Mouse (Mus musculus) intestine, embryonic 16.5 days (tissue): Measurements from ENCODE around the gene Pgghg. TPM values are rescaled to one million over a fixed set of nuclear protein-coding genes. Genes with fewer than 3 reads are reported as not detected.

Experiments used
- ATAC-seq: fragments of 200-750 bp; cut with Nextera tagmentation; 2 replicates; pipeline ENCODE4 v1.8.0; 2017; ENCODE audit warnings: moderate TSS enrichment, moderate library complexity
- H3K27ac ChIP-seq: fragments of 300-500 bp; sonication (generic); 2 replicates; pipeline ENCODE4 v1.5.1; 2014; ENCODE audit warnings: mild to moderate bottlenecking, low read length
- H3K27me3 ChIP-seq: fragments of 300-500 bp; sonication (generic); replicated peaks from 2 replicates; pipeline ENCODE4 v1.6.1; 2014; ENCODE audit warnings: low read length, control low read depth, mixed read lengths; ENCODE audit not compliant: control insufficient read depth, insufficient read depth
- H3K36me3 ChIP-seq: fragments of 300-500 bp; sonication (generic); 2 replicates; pipeline ENCODE4 v1.6.1; 2014; ENCODE audit warnings: low read length, control low read depth; ENCODE audit not compliant: control insufficient read depth, insufficient read depth
- H3K4me1 ChIP-seq: fragments of 300-500 bp; sonication (generic); 2 replicates; pipeline ENCODE4 v1.6.1; 2014; ENCODE audit warnings: low read length, control low read depth, mixed read lengths; ENCODE audit not compliant: control insufficient read depth, insufficient read depth
- H3K4me2 ChIP-seq: fragments of 300-500 bp; sonication (generic); 2 replicates; pipeline ENCODE4 v1.6.1; 2014; ENCODE audit warnings: low read depth, low read length, control low read depth
- H3K4me3 ChIP-seq: fragments of 300-500 bp; sonication (generic); 2 replicates; pipeline ENCODE4 v1.5.1; 2014; ENCODE audit warnings: mild to moderate bottlenecking, low read length
- H3K9ac ChIP-seq: fragments of 300-500 bp; sonication (generic); 2 replicates; pipeline ENCODE4 v1.6.1; 2014; ENCODE audit warnings: low read depth, low read length
- H3K9me3 ChIP-seq: fragments of 300-500 bp; sonication (generic); 2 replicates; pipeline ENCODE4 v1.6.1; 2016; ENCODE audit warnings: low read length, control low read depth; ENCODE audit not compliant: control insufficient read depth
- WGBS: fragments of 180-500 bp; shearing (Covaris S2); extraction: QIAGEN DNeasy Blood & Tissue Kit; methylation state at CpG from one replicate; pipeline ENCODE4 v1.1.7; 2014; 5-methylcytosine and 5-hydroxymethylcytosine counted together
- polyA plus RNA-seq: library from polyadenylated mRNA; unstranded; fragments of >200 nt; fragmentation: Nextera tagmentation; extraction: Ambion mirVana; gene quantifications from 2 replicates; pipeline ENCODE4 v1.2.1, GENCODE M21; 2015

Gene Pgghg
- polyA plus RNA-seq, 1 experiment from 2014 or later = 23.6 TPM

DNA sequence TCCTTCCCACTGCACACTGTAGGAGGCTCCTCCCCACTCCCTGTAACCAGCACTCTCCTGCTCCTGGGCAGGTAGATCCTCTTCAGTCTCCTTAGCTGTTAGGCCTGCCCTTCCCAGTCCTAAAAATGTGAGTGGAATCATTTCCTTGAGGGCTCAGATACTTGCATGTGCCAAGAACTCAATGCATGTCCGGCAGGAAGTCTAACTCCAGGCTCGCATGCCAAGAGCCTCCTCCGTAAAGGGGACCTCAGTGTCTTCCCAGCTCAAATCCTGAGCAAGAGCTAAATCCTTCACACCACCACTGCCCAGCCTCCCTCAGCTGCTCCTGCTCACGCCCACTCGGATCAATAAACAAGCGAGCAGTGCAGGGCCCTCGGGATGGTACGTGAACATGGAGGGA, 9.9 kb downstream of the Pgghg start:
- Histone ChIP-seq H3K4me3 (no peak overlapping the region), H3K36me3 (peaks cover 16% of the 10 kb centered on the region), H3K9me3 (no peaks in the 10 kb centered on the region), H3K4me1 (peaks cover 40% of the 10 kb centered on the region), H3K4me2 (no peak overlapping the region; the same call in 1 of the 2 replicates), H3K27me3 (no peaks in the 10 kb centered on the region), H3K9ac (peak overlapping the region; percentile 54; the same call in 1 of the 2 replicates), H3K27ac (peak overlapping the region; percentile 68)
- WGBS = 29% methylated on average over 8 of the region's 8 CpGs
- ATAC-seq = no peak

DNA sequence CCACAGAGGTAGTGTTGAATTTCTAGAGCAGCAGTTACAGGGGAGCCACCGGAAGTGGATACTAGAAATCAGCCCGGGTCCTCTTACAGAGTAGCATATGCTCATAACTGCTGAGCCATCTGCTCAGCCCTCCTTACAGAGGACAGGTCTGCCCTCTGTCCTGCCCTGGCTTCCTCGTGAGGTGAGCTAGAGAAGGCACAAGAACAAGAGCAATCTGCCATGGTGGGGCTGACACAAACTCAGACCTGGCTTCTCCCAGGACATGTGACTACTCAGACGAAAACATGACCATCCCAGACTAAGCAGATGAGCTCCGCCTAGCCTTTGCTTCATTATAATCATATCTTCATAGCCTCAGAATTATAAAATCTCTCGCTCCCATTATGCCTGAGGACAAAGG, 10.6 kb downstream of the Pgghg start:
- no peak overlapping the region for H3K9ac ChIP-seq
- H3K4me1 ChIP-seq = peaks cover 47% of the 10 kb centered on the region
- no peaks in the 10 kb centered on the region for H3K9me3 ChIP-seq
- 67% methylated on average over 6 of the region's 6 CpGs for whole genome bisulfite sequencing
- H3K36me3 ChIP-seq = peaks cover 15% of the 10 kb centered on the region
- no peaks in the 10 kb centered on the region for H3K27me3 ChIP-seq
- H3K4me2 ChIP-seq = no peak overlapping the region
- H3K27ac ChIP-seq = no peak overlapping the region
- no peak for ATAC-seq
- no peak overlapping the region for H3K4me3 ChIP-seq

DNA sequence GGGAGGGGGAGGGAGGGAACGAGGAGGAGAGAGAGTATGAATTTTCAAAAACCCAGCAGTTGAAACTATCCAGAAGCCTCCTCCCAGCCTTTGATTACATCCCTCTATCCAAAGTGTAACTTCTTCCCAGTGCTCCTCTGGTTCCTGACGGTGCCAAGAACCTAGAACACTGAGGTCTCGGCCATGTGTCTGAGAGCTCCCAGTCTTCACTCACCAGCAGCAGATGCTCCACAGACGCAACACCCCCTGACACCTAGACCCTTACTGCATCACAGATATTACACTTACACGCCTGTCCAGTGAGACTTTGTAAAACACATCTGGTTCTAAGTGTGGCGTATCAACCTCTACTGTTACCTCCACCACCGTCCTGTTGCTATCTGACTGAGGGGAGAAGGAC, 11.2 kb downstream of the Pgghg start:
- ATAC-seq = no peak
- no peak overlapping the region for H3K27ac ChIP-seq
- no peak overlapping the region for H3K9ac ChIP-seq
- H3K9me3 ChIP-seq = no peaks in the 10 kb centered on the region
- H3K36me3 ChIP-seq = peaks cover 15% of the 10 kb centered on the region
- no peaks in the 10 kb centered on the region for H3K27me3 ChIP-seq
- H3K4me2 ChIP-seq = no peak overlapping the region
- peaks cover 52% of the 10 kb centered on the region for H3K4me1 ChIP-seq
- 64% methylated on average over 7 of the region's 7 CpGs for WGBS
- no peak overlapping the region for H3K4me3 ChIP-seq

DNA sequence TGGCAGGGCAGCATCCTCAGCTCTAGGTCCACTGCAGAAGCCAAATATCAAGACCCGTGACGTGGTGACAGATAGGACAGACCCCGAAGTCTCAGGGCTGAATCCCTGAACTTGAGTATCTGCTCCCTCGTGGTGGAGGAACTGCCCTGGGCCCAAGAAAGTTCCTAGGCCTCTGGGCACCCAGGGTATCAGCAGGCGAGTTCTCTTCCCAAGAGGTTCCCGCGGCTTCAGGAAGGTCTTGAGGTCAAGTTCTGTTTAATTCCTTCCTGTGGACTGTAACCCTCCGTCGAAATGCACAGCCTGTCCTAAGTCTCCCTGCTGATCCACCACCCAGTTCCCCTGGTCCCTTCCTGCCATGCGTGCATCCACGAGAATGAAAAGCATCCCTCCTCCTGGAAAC, 11.9 kb downstream of the Pgghg start:
- Histone ChIP-seq H3K9ac (no peak overlapping the region), H3K9me3 (no peaks in the 10 kb centered on the region), H3K4me2 (peak overlapping the region; percentile 90), H3K4me1 (peaks cover 52% of the 10 kb centered on the region), H3K36me3 (peaks cover 9% of the 10 kb centered on the region), H3K27me3 (no peaks in the 10 kb centered on the region), H3K4me3 (peak overlapping the region; percentile 63; the same call in 1 of the 2 replicates), H3K27ac (no peak overlapping the region)
- WGBS = 64% methylated on average over 11 of the region's 11 CpGs
- ATAC-seq = no peak

DNA sequence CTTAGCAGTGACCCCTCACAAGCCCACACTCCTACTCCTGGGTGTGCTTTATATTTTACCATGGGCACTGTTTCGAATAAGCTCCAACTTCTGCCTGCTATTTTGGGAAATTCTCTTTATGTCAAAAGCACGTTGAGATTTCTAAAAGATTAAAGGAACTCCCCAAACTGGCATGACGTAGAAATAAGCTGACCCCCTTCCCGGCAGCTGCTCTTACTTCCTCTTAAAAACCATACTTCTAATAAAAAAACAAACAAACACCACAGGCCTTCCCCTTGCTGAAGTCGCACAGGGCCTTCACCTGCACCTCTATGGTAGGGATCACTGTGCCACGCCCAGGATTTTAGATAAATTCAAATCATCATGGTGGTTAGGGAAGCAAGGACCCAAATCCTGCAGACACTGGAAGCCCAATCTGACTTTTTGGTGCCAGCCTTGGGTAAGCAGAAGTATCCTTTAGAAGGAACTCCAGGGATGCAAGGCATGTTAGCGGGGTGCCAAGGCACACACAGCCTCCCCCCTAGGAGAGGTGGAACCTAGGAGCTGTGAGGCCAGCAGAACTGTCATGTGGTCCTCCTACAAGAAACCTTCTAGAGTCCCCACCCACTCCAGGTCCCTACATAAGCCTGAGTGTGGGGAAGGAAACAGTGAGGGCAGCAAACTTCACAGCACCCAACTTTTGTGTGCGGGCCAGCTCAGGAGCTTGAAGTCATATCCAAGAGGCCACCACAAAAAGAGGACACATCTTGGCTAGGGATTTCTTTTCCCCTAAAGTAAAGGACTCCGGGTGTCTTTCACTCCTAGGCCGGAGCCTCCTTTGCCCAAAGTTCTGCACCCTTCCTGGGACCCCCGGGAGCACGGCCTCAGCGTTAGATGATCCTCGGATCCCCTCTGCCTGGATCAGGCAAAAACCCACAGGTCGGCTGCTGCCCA, 12.9 kb downstream of the Pgghg start:
- H3K4me3 ChIP-seq = peak overlapping the region; percentile 63
- H3K27ac ChIP-seq = peak overlapping the region; percentile 51
- H3K9ac ChIP-seq = peak overlapping the region; percentile 77
- no peaks in the 10 kb centered on the region for H3K9me3 ChIP-seq
- no peaks in the 10 kb centered on the region for H3K27me3 ChIP-seq
- H3K4me1 ChIP-seq = peaks cover 52% of the 10 kb centered on the region
- ATAC-seq = no peak
- H3K36me3 ChIP-seq = 0 out of 2 replicates have a peak, but pooled peaks cover 6% of the 10 kb centered on the region
- peak overlapping the region; percentile 90 for H3K4me2 ChIP-seq
- WGBS = 45% methylated on average over 15 of the region's 15 CpGs

DNA sequence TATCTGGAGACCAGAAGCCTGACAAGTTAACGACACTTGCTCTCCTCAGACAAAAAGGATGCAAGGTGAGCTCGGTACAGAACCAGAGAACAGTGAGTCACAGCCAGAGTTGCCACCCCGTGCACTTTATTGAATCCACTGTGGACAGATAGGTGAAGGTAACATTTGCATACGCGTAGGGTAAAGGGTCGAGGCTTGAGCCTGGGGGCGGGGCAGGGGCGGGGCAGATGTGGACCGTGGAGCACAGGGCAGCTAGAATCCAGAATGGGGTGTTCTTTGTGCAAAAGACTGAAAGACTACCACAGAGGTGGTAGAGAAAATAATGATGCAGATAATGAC, 13.5 kb downstream of the Pgghg start:
- H3K9ac ChIP-seq = peak overlapping the region; percentile 77
- H3K9me3 ChIP-seq = no peaks in the 10 kb centered on the region
- 0 out of 2 replicates have a peak, but pooled peaks cover 3% of the 10 kb centered on the region for H3K36me3 ChIP-seq
- peaks cover 48% of the 10 kb centered on the region for H3K4me1 ChIP-seq
- H3K27me3 ChIP-seq = no peaks in the 10 kb centered on the region
- peak overlapping the region; percentile 90 for H3K4me2 ChIP-seq
- H3K27ac ChIP-seq = peak overlapping the region; percentile 97
- WGBS = 4% methylated on average over 9 of the region's 9 CpGs
- peak; percentile 36 for ATAC-seq
- peak overlapping the region; percentile 63 for H3K4me3 ChIP-seq

DNA sequence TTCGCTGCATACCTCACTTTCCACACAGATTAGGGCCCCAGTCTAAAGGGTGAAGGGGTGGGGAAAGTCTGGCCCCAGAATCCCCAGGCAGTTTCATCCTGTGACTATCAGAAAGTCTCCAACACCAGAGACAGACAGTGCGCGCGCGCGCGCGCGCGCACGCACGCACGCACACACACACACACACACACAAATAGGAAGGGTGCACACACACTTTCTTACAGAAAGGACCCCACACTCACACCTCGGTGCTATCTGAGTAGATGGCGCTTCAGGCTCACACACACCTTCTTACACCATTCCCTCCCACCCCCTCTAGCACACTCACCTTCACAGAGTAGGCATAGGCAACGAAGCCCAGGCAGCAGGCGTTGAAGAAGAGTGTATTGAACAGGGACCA, 14.2 kb downstream of the Pgghg start:
- H3K9me3 ChIP-seq = no peaks in the 10 kb centered on the region
- H3K27ac ChIP-seq = peak overlapping the region; percentile 97
- ATAC-seq = peak; percentile 43
- H3K36me3 ChIP-seq = no peaks in the 10 kb centered on the region
- H3K4me1 ChIP-seq = peaks cover 46% of the 10 kb centered on the region
- 4% methylated on average over 17 of the region's 17 CpGs for WGBS
- H3K9ac ChIP-seq = peak overlapping the region; percentile 77
- H3K4me2 ChIP-seq = peak overlapping the region; percentile 90
- peak overlapping the region; percentile 63 for H3K4me3 ChIP-seq
- H3K27me3 ChIP-seq = no peaks in the 10 kb centered on the region

DNA sequence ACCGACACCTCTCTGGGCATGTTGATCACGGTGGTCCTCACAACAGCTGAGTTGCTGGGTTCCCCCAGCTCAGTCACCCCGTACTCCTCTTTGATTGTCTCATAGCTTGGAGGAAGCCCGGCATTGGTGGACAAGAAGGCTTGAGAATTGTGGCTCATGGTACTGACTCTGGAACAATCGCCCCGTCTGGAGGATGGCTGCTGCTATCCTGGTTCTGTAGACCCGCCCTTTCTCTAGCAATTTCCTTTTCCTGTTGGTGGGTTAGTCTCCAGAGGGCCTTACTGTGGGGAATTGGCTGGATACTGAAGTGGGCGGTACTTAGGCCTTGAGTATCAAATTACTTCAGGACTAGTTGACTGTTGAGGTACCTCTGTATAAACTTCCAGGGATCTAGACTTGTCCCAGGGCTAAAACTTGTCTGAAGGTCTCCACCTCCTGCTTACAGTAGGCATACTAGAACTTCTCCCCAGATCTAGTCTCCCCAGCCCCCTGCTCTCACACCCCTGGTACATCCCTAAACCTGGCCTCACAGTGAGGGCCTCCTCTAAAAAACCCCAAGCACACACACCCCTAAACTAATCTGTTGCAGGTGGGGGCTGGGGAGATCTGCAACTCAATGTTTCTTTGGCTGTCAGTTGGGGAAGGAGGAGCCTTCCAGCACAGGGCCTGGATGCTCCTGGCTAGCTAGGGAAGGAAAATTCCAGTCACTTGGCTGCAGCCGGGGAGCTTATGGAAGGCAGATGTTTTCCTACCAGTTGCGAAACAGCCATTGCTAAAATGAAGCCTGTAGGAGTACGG, 14.8 kb downstream of the Pgghg start, which contains the start of the genes Gm45717 and Ifitm2:
TSS of gene Gm45717 (minus strand) at position 180 of the 798 bp plus-strand sequence.
TSS of gene Ifitm2 (minus strand) at position 230 of the 798 bp plus-strand sequence.
- H3K27ac ChIP-seq = peak within 1 kb of the TSS; percentile 97
- 7% methylated on average over 11 of the region's 11 CpGs for WGBS
- H3K27me3 ChIP-seq = no peaks in the 10 kb centered on the region
- ATAC-seq = peak; percentile 92
- H3K4me3 ChIP-seq = peak within 1 kb of the TSS; percentile 63
- peaks cover 39% of the 10 kb centered on the region for H3K4me1 ChIP-seq
- H3K4me2 ChIP-seq = peak within 1 kb of the TSS; percentile 90
- no peaks in the 10 kb centered on the region for H3K9me3 ChIP-seq
- H3K36me3 ChIP-seq = no peaks in the 10 kb centered on the region
- peak within 1 kb of the TSS; percentile 77 for H3K9ac ChIP-seq

DNA sequence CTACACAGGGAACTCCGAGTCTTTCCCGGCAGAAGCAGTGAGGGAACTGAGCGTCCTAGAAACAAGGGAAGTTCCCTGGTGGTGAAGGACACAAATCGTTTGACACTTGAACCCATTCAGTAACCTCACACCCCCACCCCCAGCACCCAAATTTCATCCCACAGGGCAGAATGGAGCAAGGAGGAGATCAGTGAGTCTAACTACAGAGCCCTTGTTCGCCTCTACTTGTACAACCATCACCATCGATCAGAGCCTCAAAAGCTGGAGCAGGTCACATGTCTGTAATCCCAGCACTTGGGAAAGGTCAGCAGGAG, 15.3 kb downstream of the Pgghg start:
- ATAC-seq = no peak
- H3K27ac ChIP-seq = peak overlapping the region; percentile 97
- no peaks in the 10 kb centered on the region for H3K27me3 ChIP-seq
- H3K4me2 ChIP-seq = peak overlapping the region; percentile 90
- no peaks in the 10 kb centered on the region for H3K9me3 ChIP-seq
- H3K9ac ChIP-seq = peak overlapping the region; percentile 53
- WGBS = 33% methylated on average over 6 of the region's 6 CpGs
- H3K4me1 ChIP-seq = peaks cover 34% of the 10 kb centered on the region
- H3K36me3 ChIP-seq = no peaks in the 10 kb centered on the region
- 0 out of 2 replicates have a peak overlapping the region, but pooled peaks have one; percentile 63 for H3K4me3 ChIP-seq
